Mouse (Mus musculus) heart, postnatal 0 days (tissue): ENCODE data around the gene Rbfox3. TPM values are rescaled to one million over a fixed set of nuclear protein-coding genes. Genes with fewer than 3 reads are reported as not detected.

Experiments
- ATAC-seq: fragments of 200-750 bp; cut with Nextera tagmentation; 2 replicates; pipeline ENCODE4 v1.8.0; 2017; ENCODE audit warnings: low read depth, moderate number of reproducible peaks, moderate library complexity; ENCODE audit not compliant: insufficient read depth
- DNase-seq: peaks from one replicate; pipeline ENCODE4 v3.0.0-alpha.2; 2016; ENCODE audit warnings: low spot score
- H3K27ac ChIP-seq: fragments of 300-500 bp; sonication (generic); 2 replicates; pipeline ENCODE4 v1.5.1; 2014; ENCODE audit warnings: low read depth, mild to moderate bottlenecking
- H3K27me3 ChIP-seq: fragments of 300-500 bp; sonication (generic); 2 replicates; pipeline ENCODE4 v1.6.1; 2014; ENCODE audit warnings: low read length, mixed read lengths; ENCODE audit not compliant: control insufficient read depth, insufficient read depth
- H3K36me3 ChIP-seq: fragments of 300-500 bp; sonication (generic); replicated peaks from 2 replicates; pipeline ENCODE4 v1.6.1; 2014; ENCODE audit warnings: low read length, mixed read lengths; ENCODE audit not compliant: control insufficient read depth, insufficient read depth
- H3K4me1 ChIP-seq: fragments of 300-500 bp; sonication (generic); 2 replicates; pipeline ENCODE4 v1.6.1; 2014; ENCODE audit warnings: antibody characterized with exemption; ENCODE audit not compliant: control insufficient read depth, insufficient read depth
- H3K4me2 ChIP-seq: fragments of 300-500 bp; sonication (generic); 2 replicates; pipeline ENCODE4 v1.6.1; 2014; ENCODE audit warnings: low read depth, mild to moderate bottlenecking, low read length, moderate library complexity
- H3K4me3 ChIP-seq: fragments of 300-500 bp; sonication (generic); 2 replicates; pipeline ENCODE4 v1.5.1; 2014; ENCODE audit warnings: low read depth, low read length
- H3K9ac ChIP-seq: fragments of 300-500 bp; sonication (generic); replicated peaks from 2 replicates; pipeline ENCODE4 v1.6.1; 2014; ENCODE audit warnings: low read depth, low read length, mixed read lengths
- H3K9me3 ChIP-seq: fragments of 300-500 bp; sonication (generic); replicated peaks from 2 replicates; pipeline ENCODE4 v1.6.1; 2016; ENCODE audit warnings: low read length; ENCODE audit not compliant: control insufficient read depth
- CTCF ChIP-seq: IDR thresholded peaks from 2 replicates; pipeline ENCODE4 v1.5.1; 2016; ENCODE audit warnings: antibody characterized with exemption, control low read depth, low read depth
- EP300 ChIP-seq: IDR thresholded peaks from 2 replicates; pipeline ENCODE4 v1.6.1; 2016; ENCODE audit warnings: antibody characterized with exemption, low read depth
- WGBS: fragments of 180-500 bp; shearing (Covaris S2); extraction: QIAGEN DNeasy Blood & Tissue Kit; methylation state at CpG from one replicate; pipeline ENCODE4 v1.1.7; 2014; 5-methylcytosine and 5-hydroxymethylcytosine counted together
- polyA plus RNA-seq: library from polyadenylated mRNA; unstranded; fragments of >200 nt; fragmentation: Nextera tagmentation; extraction: Ambion mirVana; gene quantifications from 2 replicates; pipeline ENCODE4 v1.2.1, GENCODE M21; 2015
- total RNA-seq: library from RNA; depleted of rRNA; stranded (reverse); fragments of >200 nt; gene quantifications from 2 replicates; pipeline ENCODE4 v1.2.3, GENCODE M21; 2014; ENCODE audit warnings: low replicate concordance

Gene Rbfox3
- total and polyA plus RNA-seq, 2 experiments from 2014 or later = 0.08 to 1.2 TPM

GRCm38 (mm10) chr11:118941268-118941667, 29.9 kb upstream of the Rbfox3 start:
- Histone ChIP-seq H3K9me3 (no peaks in the 10 kb centered on the region), H3K9ac (no peak overlapping the region), H3K4me3 (no peak overlapping the region), H3K36me3 (no peaks in the 10 kb centered on the region), H3K27me3 (peaks cover 16% of the 10 kb centered on the region), H3K4me1 (no peaks in the 10 kb centered on the region), H3K4me2 (no peak overlapping the region), H3K27ac (no peak overlapping the region)
- WGBS = 39% methylated on average over 5 of the region's 5 CpGs
- no peak for TF ChIP-seq EP300
- TF ChIP-seq CTCF = no peak
- ATAC-seq (no peak), DNase-seq (no peak)

GRCm38 (mm10) chr11:118940539-118940938, 29.1 kb upstream of the Rbfox3 start:
- WGBS = 59% methylated on average over 11 of the region's 11 CpGs
- H3K9ac ChIP-seq = no peak overlapping the region
- H3K27me3 ChIP-seq = peaks cover 16% of the 10 kb centered on the region
- no peak overlapping the region for H3K27ac ChIP-seq
- DNase-seq (no peak), ATAC-seq (no peak)
- H3K36me3 ChIP-seq = no peaks in the 10 kb centered on the region
- H3K4me3 ChIP-seq = no peak overlapping the region
- H3K4me1 ChIP-seq = no peaks in the 10 kb centered on the region
- H3K4me2 ChIP-seq = no peak overlapping the region
- TF ChIP-seq EP300 = no peak
- no peak for TF ChIP-seq CTCF
- no peaks in the 10 kb centered on the region for H3K9me3 ChIP-seq

- H3K9me3 ChIP-seq = no peaks in the 10 kb centered on the region
- no peak overlapping the region for H3K27ac ChIP-seq
- no peak overlapping the region for H3K9ac ChIP-seq
- H3K4me1 ChIP-seq = no peaks in the 10 kb centered on the region
- peaks cover 15% of the 10 kb centered on the region for H3K27me3 ChIP-seq
- no peak for DNase-seq
- no peak overlapping the region for H3K4me2 ChIP-seq
- no peak for ATAC-seq
- no peaks in the 10 kb centered on the region for H3K36me3 ChIP-seq
- no peak for TF ChIP-seq CTCF
- TF ChIP-seq EP300 = no peak
- no peak overlapping the region for H3K4me3 ChIP-seq
- WGBS = 67% methylated on average over 4 of the region's 4 CpGs
These were observed 28.3 kb upstream of the Rbfox3 start for GRCm38 (mm10) chr11:118939731-118940130.

- H3K9me3 ChIP-seq = peaks cover under 1% of the 10 kb centered on the region; the same call in 1 of the 2 replicates
- DNase-seq (no peak), ATAC-seq (no peak)
- H3K27ac ChIP-seq = no peak overlapping the region
- H3K4me1 ChIP-seq = no peaks in the 10 kb centered on the region
- H3K4me3 ChIP-seq = no peak overlapping the region
- no peaks in the 10 kb centered on the region for H3K27me3 ChIP-seq
- no peaks in the 10 kb centered on the region for H3K36me3 ChIP-seq
- no peak overlapping the region for H3K9ac ChIP-seq
- no peak overlapping the region for H3K4me2 ChIP-seq
- no peak for TF ChIP-seq EP300
- no peak for TF ChIP-seq CTCF
- WGBS = 33% methylated on average over 1 of the region's 1 CpGs
These were observed 23.5 kb upstream of the Rbfox3 start for GRCm38 (mm10) chr11:118934925-118935324.

GRCm38 (mm10) chr11:118927081-118927480, 15.7 kb upstream of the Rbfox3 start:
- no peak overlapping the region for H3K9ac ChIP-seq
- H3K27ac ChIP-seq = no peak overlapping the region
- no peak for TF ChIP-seq EP300
- no peak for TF ChIP-seq CTCF
- no peak; the same call in 1 of the 2 replicates for ATAC-seq
- H3K4me1 ChIP-seq = no peaks in the 10 kb centered on the region
- no peak overlapping the region for H3K4me2 ChIP-seq
- 5% methylated on average over 5 of the region's 5 CpGs for WGBS
- H3K36me3 ChIP-seq = no peaks in the 10 kb centered on the region
- 0 out of 2 replicates have a peak, but pooled peaks cover 3% of the 10 kb centered on the region for H3K27me3 ChIP-seq
- H3K4me3 ChIP-seq = no peak overlapping the region
- peak; percentile 10 for DNase-seq
- peaks cover 3% of the 10 kb centered on the region; the same call in 1 of the 2 replicates for H3K9me3 ChIP-seq

GRCm38 (mm10) chr11:118921852-118922251, 10.5 kb upstream of the Rbfox3 start:
- 0 out of 2 replicates have a peak, but pooled peaks cover 3% of the 10 kb centered on the region for H3K27me3 ChIP-seq

More at GRCm38 (mm10) chr11:118921852-118922251, 10.5 kb upstream of the Rbfox3 start:
- DNase-seq = no peak
- Histone ChIP-seq H3K4me1 (no peaks in the 10 kb centered on the region), H3K36me3 (no peaks in the 10 kb centered on the region), H3K4me2 (no peak overlapping the region), H3K9ac (no peak overlapping the region), H3K27ac (no peak overlapping the region), H3K4me3 (no peak overlapping the region), H3K9me3 (no peaks in the 10 kb centered on the region)
- ATAC-seq = no peak
- 77% methylated on average over 6 of the region's 6 CpGs for WGBS
- TF ChIP-seq CTCF (no peak), EP300 (no peak)
